ENCODE assay signal across 8 mouse cellular contexts in the genomic region with DNA sequence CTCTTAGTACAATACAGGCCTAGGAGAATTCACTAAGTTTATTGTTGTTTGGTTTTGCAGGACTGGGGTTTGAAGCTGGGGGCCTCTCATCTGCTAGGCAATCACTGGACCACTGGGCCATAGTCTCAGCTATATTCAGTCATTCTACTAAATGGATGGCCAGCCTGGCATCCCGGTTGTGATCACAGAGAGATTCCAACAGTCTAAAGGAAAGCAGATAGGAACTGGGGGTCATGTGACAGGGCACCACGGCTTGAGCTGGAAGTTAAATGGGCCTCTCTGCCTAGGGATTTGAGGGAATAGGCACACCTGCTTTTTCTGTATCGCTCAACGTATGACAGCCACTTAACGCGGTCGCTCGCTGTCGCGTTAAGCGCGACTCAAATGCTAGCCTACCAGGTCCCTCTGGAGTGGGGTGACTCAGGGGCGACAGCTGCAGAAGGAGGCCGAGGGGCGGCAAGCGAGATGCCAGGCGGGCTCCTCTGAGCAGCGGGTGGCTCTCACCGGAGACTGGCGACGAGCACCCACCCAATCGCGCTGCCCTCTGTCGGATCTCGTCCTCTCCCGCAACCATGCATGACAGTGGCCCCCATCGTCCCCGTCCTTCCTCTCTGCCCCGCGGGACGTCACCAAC. TPM values are rescaled to one million over a fixed set of nuclear protein-coding genes. Genes with fewer than 3 reads are reported as not detected.
DNase-seq lines count a peak whose midpoint lies in the region; ATAC-seq and TF ChIP-seq lines count a peak whose summit lies in the region.

No protein-coding gene starts in this region.

- no peaks in the 10 kb centered on the region for H3K79me2 ChIP-seq in liver, adult 2 months (ENCODE audit: control insufficient read depth, insufficient read depth, low read length)

- H3K4me3 ChIP-seq in liver, adult 2 months (ENCODE audit: insufficient read depth, low read depth, low read length) = peak overlapping the region; percentile 88
- peak overlapping the region; percentile 74 for H3K4me3 ChIP-seq in intestine, embryonic 14.5 days (ENCODE audit: low read depth, low read length)
- H3K4me3 ChIP-seq in neural tube, embryonic 12.5 days = peak overlapping the region; percentile 73

- H3K9me3 ChIP-seq in intestine, embryonic 14.5 days (ENCODE audit: control insufficient read depth, low read length) = no peaks in the 10 kb centered on the region
- H3K9me3 ChIP-seq in neural tube, embryonic 12.5 days = no peaks in the 10 kb centered on the region

- no peak for TF ChIP-seq POLR2A in liver, adult 2 months (IDR thresholded peaks at IDR 0.05; ENCODE audit: extremely low read depth, insufficient read depth, low read length)

- H3K27ac ChIP-seq in liver, adult 2 months (replicated peaks; ENCODE audit: insufficient read depth, low read depth, low read length) = no peak overlapping the region
- H3K27ac ChIP-seq in intestine, embryonic 14.5 days (ENCODE audit: low read depth) = no peak overlapping the region
- H3K27ac ChIP-seq in neural tube, embryonic 12.5 days = no peak overlapping the region

- no peak for TF ChIP-seq CTCF in liver, adult 2 months (IDR thresholded peaks at IDR 0.05; ENCODE audit: low read depth, low read length)

- H3K4me2 ChIP-seq in intestine, embryonic 14.5 days (ENCODE audit: low read length) = peak overlapping the region; percentile 85
- H3K4me2 ChIP-seq in neural tube, embryonic 12.5 days (replicated peaks) = peak overlapping the region; percentile 98

- peaks cover 5% of the 10 kb centered on the region; the same call in 1 of the 2 replicates for H3K36me3 ChIP-seq in liver, adult 2 months (ENCODE audit: control insufficient read depth, insufficient read depth, low read length)
- H3K36me3 ChIP-seq in intestine, embryonic 14.5 days (ENCODE audit: control insufficient read depth, insufficient read depth, low read length) = peaks cover 17% of the 10 kb centered on the region
- peaks cover 15% of the 10 kb centered on the region; the same call in 1 of the 2 replicates for H3K36me3 ChIP-seq in neural tube, embryonic 12.5 days

- peak; percentile 14; the same call in 1 of the 2 replicates for ATAC-seq in intestine, embryonic 14.5 days (replicated peaks; ENCODE audit: low FRiP score, low TSS enrichment, low read depth)
- peak; percentile 11 for ATAC-seq in neural tube, embryonic 12.5 days (ENCODE audit: low FRiP score, low read depth)

- H3K9ac ChIP-seq in liver, adult 2 months (ENCODE audit: low read depth, low read length) = peak overlapping the region; percentile 59
- H3K9ac ChIP-seq in intestine, embryonic 14.5 days (ENCODE audit: low read length) = peak overlapping the region; percentile 77
- peak overlapping the region; percentile 74 for H3K9ac ChIP-seq in neural tube, embryonic 12.5 days

- under 1% methylated on average over 31 of the region's 31 CpGs for WGBS in liver, adult 2 months
- under 1% methylated on average over 29 of the region's 31 CpGs for WGBS in intestine, embryonic 14.5 days
- under 1% methylated on average over 31 of the region's 31 CpGs for WGBS in neural tube, embryonic 12.5 days

- H3K4me1 ChIP-seq in liver, adult 2 months (ENCODE audit: control insufficient read depth, insufficient read depth, low read length) = peaks cover 8% of the 10 kb centered on the region; the same call in 1 of the 2 replicates
- peaks cover 10% of the 10 kb centered on the region for H3K4me1 ChIP-seq in intestine, embryonic 14.5 days (replicated peaks; ENCODE audit: control insufficient read depth, insufficient read depth, low read length)
- peaks cover 18% of the 10 kb centered on the region for H3K4me1 ChIP-seq in neural tube, embryonic 12.5 days

- DNase-seq in liver, adult 2 months (ENCODE audit: extremely low read depth, low read depth, low spot score) = no peak
- DNase-seq in liver = no peak
- peak; percentile 11 for DNase-seq in embryo, embryonic 11.5 days (ENCODE audit: low read depth, low spot score)
- no peak for DNase-seq in intestine, embryonic 14.5 days (ENCODE audit: low spot score)
- no peak for DNase-seq in urinary bladder, adult 2 months (ENCODE audit: low spot score)
- DNase-seq in testis, postnatal 10 days (ENCODE audit: low spot score) = no peak
- no peak for DNase-seq in adrenal gland, postnatal 36 days

- H3K27me3 ChIP-seq in liver, adult 2 months (ENCODE audit: control insufficient read depth, insufficient read depth, low read length) = no peaks in the 10 kb centered on the region
- H3K27me3 ChIP-seq in intestine, embryonic 14.5 days (replicated peaks; ENCODE audit: control insufficient read depth, insufficient read depth, low read length) = no peaks in the 10 kb centered on the region
- no peaks in the 10 kb centered on the region for H3K27me3 ChIP-seq in neural tube, embryonic 12.5 days (replicated peaks)

RNA-seq across cellular contexts. Expression of a gene that starts 0.4 kb away (rescaled TPM):
- total RNA-seq in liver, adult 2 months (2014; rRNA removed) = 0.28 and 0.67 TPM in 2 replicates
- polyA plus RNA-seq in liver, adult 2 months (2012; rRNA removed) = 0.12 and 0.20 TPM in 2 replicates
- polyA plus RNA-seq in intestine, embryonic 14.5 days (2014; fragmentation: Nextera tagmentation; extraction: Ambion mirVana) = 62.8 and 68.1 TPM in 2 replicates
- polyA plus RNA-seq in neural tube, embryonic 12.5 days (2016; fragmentation: Nextera tagmentation; extraction: Ambion mirVana) = 37.9 and 39.0 TPM in 2 replicates
- polyA plus RNA-seq in urinary bladder, adult 2 months (2012; rRNA removed) = 2.4 and 3.6 TPM in 2 replicates
- total RNA-seq in adrenal gland, postnatal 36 days (2021) = 1 to 10 TPM; 2.1 to 2.3 TPM

RNA-seq across cellular contexts. Expression of a gene that starts 0.8 kb away (rescaled TPM):
- 9.7 and 13.9 TPM in 2 replicates for total RNA-seq in liver, adult 2 months (2014; rRNA removed)
- 2.6 and 2.7 TPM in 2 replicates for polyA plus RNA-seq in liver, adult 2 months (2012; rRNA removed)
- 15.1 and 15.9 TPM in 2 replicates for polyA plus RNA-seq in intestine, embryonic 14.5 days (2014; fragmentation: Nextera tagmentation; extraction: Ambion mirVana)
- 22.4 and 24.5 TPM in 2 replicates for polyA plus RNA-seq in neural tube, embryonic 12.5 days (2016; fragmentation: Nextera tagmentation; extraction: Ambion mirVana)
- 14.3 and 15.9 TPM in 2 replicates for polyA plus RNA-seq in urinary bladder, adult 2 months (2012; rRNA removed)
- 10 to 100 TPM; 21.4 to 21.5 TPM for total RNA-seq in adrenal gland, postnatal 36 days (2021)

RNA-seq across cellular contexts. Expression of a gene that starts 17.3 kb away (rescaled TPM):
- total RNA-seq in liver, adult 2 months (2014; rRNA removed) = 0.07 TPM in 1 of 2 replicates, not detected in the other
- not detected in 2 replicates for polyA plus RNA-seq in liver, adult 2 months (2012; rRNA removed)
- polyA plus RNA-seq in intestine, embryonic 14.5 days (2014; fragmentation: Nextera tagmentation; extraction: Ambion mirVana) = not detected in 2 replicates
- polyA plus RNA-seq in neural tube, embryonic 12.5 days (2016; fragmentation: Nextera tagmentation; extraction: Ambion mirVana) = not detected in 2 replicates
- 0.03 and 0.06 TPM in 2 replicates for polyA plus RNA-seq in urinary bladder, adult 2 months (2012; rRNA removed)
- total RNA-seq in adrenal gland, postnatal 36 days (2021) = under 1 TPM in 1 of 2 experiments, not detected in 1; 0.26 TPM
